Mouse (Mus musculus) thymus, postnatal 10 days (tissue): Measurements from ENCODE around the gene Hsd3b6.
"Not testable (repeated sequence)": the region's sequence is repeated elsewhere in the genome, so short reads cannot be mapped to it uniquely, and the experiment has no call there.

ENCODE experiments used
- DNase-seq, 2 experiments: peaks; one replicate each; pipeline ENCODE4 v3.0.0; 2021; ENCODE audit warnings: low spot score in 2 of 2

Gene Hsd3b6

GRCm38 (mm10) chr3:98814101-98814670 lies at the start of gene Hsd3b6:
TSS of gene Hsd3b6 (minus strand) at chr3:98814443.
- no peak for DNase-seq

- no peak for DNase-seq
Measured at GRCm38 (mm10) chr3:98862800-98863199, 48.6 kb upstream of the Hsd3b6 start.

GRCm38 (mm10) chr3:98859576-98859975 lies 45.3 kb upstream of the Hsd3b6 start, which contains the start of gene Hsd3b1:
TSS of gene Hsd3b1 (minus strand) at chr3:98859794.
- no peak for DNase-seq

GRCm38 (mm10) chr3:98858051-98858450 lies 43.8 kb upstream of the Hsd3b6 start:
- no peak for DNase-seq

GRCm38 (mm10) chr3:98856892-98857291 lies 42.6 kb upstream of the Hsd3b6 start:
- no peak for DNase-seq

- DNase-seq: no peak
Measured at GRCm38 (mm10) chr3:98855160-98855559, 40.9 kb upstream of the Hsd3b6 start.

- no peak for DNase-seq
Measured at GRCm38 (mm10) chr3:98853685-98854084, 39.4 kb upstream of the Hsd3b6 start.

GRCm38 (mm10) chr3:98853051-98853450 lies 38.8 kb upstream of the Hsd3b6 start:
- no peak for DNase-seq

GRCm38 (mm10) chr3:98852631-98853030 lies 38.4 kb upstream of the Hsd3b6 start:
- DNase-seq: no peak

GRCm38 (mm10) chr3:98851853-98852252 lies 37.6 kb upstream of the Hsd3b6 start:
- no peak for DNase-seq

GRCm38 (mm10) chr3:98850262-98850661 lies 36.0 kb upstream of the Hsd3b6 start:
- no peak for DNase-seq

GRCm38 (mm10) chr3:98848898-98849297 lies 34.7 kb upstream of the Hsd3b6 start:
- DNase-seq: no peak

- DNase-seq: not testable (repeated sequence)
Measured at GRCm38 (mm10) chr3:98812653-98813052, 1.6 kb downstream of the Hsd3b6 start.

- not testable (repeated sequence) for DNase-seq
Measured at GRCm38 (mm10) chr3:98805032-98805431, 9.2 kb downstream of the Hsd3b6 start.

- no peak for DNase-seq
Measured at GRCm38 (mm10) chr3:98786551-98786950, 27.7 kb downstream of the Hsd3b6 start.

- DNase-seq: no peak
Measured at GRCm38 (mm10) chr3:98782181-98782868, 31.9 kb downstream of the Hsd3b6 start.

- no peak for DNase-seq
Measured at GRCm38 (mm10) chr3:98780921-98781320, 33.3 kb downstream of the Hsd3b6 start.

GRCm38 (mm10) chr3:98764155-98764554 lies 50.1 kb downstream of the Hsd3b6 start:
- DNase-seq: no peak

GRCm38 (mm10) chr3:98756836-98757235 lies 57.4 kb downstream of the Hsd3b6 start:
- no peak for DNase-seq
